Mouse (Mus musculus): ENCODE measurements around the gene Fxyd1. TPM values are rescaled to one million over a fixed set of nuclear protein-coding genes. Genes with fewer than 3 reads are reported as not detected.

Gene Fxyd1
- polyA plus RNA-seq, 1 experiment from 2014 or later: 31.1 TPM

DNA sequence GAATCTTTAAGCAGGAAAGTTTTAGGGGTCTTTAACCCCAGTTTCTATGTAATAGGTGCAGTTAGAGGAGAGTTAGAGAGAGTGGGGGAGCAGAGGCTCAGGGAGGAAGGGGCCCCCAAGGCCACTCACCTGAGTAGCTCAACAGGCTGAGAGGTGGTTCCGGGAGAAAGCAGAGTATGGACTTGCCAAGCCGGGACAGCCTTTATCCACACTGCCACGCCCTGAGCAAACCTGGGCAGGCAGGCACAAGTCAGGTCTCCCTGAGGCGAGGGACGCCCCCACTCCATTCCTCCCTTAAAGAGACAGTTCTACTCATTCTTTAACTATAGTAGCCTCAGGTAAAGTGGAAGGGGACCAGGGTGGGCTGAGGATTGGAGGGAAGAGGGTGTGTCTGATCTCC, 19.5 kb upstream of the Fxyd1 start, which contains the start of gene Fxyd3:
Fxyd3 (minus strand) TSS at position 213 of the 400 bp plus-strand sequence.
- H3K36me3 ChIP-seq: no peaks in the 10 kb centered on the region
- H3K9me3 ChIP-seq: no peaks in the 10 kb centered on the region
- peak within 1 kb of the TSS; percentile 14; the same call in 1 of the 2 replicates for H3K27ac ChIP-seq
- no peak within 1 kb of the TSS for H3K9ac ChIP-seq
- 41% methylated on average over 5 of the region's 5 CpGs for WGBS
- no peaks in the 10 kb centered on the region for H3K27me3 ChIP-seq
- 0 out of 2 replicates have a peak within 1 kb of the TSS, but pooled peaks have one; percentile 11 for H3K4me2 ChIP-seq (replicated peaks)
- H3K4me3 ChIP-seq: no peak within 1 kb of the TSS
- peaks cover 14% of the 10 kb centered on the region for H3K4me1 ChIP-seq
- ATAC-seq (ENCODE audit: insufficient number of reproducible peaks, insufficient read depth, low FRiP score, low TSS enrichment): no peak

DNA sequence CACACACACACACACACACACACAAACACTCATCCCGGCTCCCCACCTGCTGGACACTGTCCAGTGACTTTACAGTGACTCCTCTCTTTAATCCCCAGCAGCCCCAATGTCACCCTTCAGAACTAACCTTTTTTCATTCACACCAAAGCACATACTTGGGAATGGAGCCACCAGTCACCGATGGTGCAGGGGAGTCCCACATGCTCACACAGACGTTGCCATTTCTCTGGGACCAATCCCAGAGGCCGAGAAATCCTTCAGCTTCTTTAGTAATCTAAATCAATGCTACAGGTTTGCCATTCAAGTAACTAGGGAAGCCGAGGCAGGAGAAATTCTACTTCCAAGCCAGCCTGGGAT, 17.7 kb upstream of the Fxyd1 start:
- 86% methylated on average over 5 of the region's 5 CpGs for WGBS
- no peaks in the 10 kb centered on the region for H3K9me3 ChIP-seq
- H3K36me3 ChIP-seq: no peaks in the 10 kb centered on the region
- H3K4me1 ChIP-seq: peaks cover 14% of the 10 kb centered on the region
- H3K4me2 ChIP-seq (replicated peaks): no peak overlapping the region
- H3K27me3 ChIP-seq: no peaks in the 10 kb centered on the region
- no peak overlapping the region for H3K9ac ChIP-seq
- no peak overlapping the region for H3K27ac ChIP-seq
- ATAC-seq (ENCODE audit: insufficient number of reproducible peaks, insufficient read depth, low FRiP score, low TSS enrichment): no peak
- H3K4me3 ChIP-seq: no peak overlapping the region

DNA sequence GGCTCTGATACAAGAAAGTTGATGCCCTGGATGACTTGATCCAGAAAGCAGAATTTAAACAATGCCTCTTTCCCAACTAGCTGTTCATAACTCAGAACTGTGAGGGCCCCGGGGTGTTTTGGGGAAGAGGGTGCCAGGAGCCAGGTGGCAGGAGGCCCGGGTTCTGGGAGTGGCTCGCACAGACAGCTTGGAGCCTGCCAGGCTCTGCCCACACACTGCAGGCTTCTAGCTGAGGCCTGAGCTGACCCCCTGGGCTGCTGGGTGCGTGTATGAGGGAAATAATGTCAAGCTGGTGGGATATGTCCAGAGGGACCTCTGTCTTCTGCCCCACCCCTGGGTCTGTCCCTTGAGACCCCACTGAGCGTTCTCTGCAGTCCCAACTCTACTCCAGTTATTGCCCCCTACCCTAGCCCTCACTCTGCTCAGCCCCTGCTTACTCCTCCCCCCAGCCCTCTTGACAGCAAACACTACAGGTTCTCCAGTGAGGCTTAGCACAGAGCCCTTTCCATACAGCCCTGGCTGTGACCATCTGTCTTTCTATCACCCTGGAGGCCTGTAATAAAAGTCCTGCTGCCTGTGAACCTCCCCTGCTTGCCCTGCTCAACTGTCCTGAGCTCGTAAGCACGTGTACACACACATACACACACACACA, 17.2 kb upstream of the Fxyd1 start:
- no peak overlapping the region for H3K27ac ChIP-seq

DNA sequence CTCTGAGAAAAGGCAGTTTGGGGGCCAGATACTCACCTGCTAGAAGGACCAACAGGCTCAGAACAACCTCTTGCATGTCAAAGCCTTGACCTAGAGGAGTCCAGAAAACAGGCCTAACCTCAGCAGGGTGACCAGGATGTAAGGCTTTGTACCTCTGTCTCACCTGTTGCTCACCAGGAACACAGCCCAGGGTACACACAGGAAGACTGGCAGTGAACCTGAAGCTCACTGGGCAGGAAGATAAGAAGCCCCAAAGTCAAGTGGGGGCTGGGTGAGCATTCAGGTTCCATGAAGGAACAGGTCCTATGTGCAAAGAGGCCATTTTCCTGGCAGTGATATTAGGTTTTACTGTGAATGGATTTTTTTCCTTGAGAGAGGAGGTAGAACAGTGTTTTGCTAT, 16.5 kb upstream of the Fxyd1 start:
- H3K27me3 ChIP-seq: no peaks in the 10 kb centered on the region
- H3K27ac ChIP-seq: no peak overlapping the region
- H3K4me1 ChIP-seq: peaks cover 14% of the 10 kb centered on the region
- no peak for ATAC-seq (ENCODE audit: insufficient number of reproducible peaks, insufficient read depth, low FRiP score, low TSS enrichment)
- H3K4me2 ChIP-seq (replicated peaks): no peak overlapping the region
- no peak overlapping the region for H3K9ac ChIP-seq
- no peaks in the 10 kb centered on the region for H3K9me3 ChIP-seq
- H3K36me3 ChIP-seq: no peaks in the 10 kb centered on the region
- no peak overlapping the region for H3K4me3 ChIP-seq

More for the DNA sequence above, 17.2 kb upstream of the Fxyd1 start:
- Histone ChIP-seq H3K9me3 (no peaks in the 10 kb centered on the region), H3K4me2 (replicated peaks) (no peak overlapping the region), H3K4me3 (no peak overlapping the region), H3K4me1 (peaks cover 14% of the 10 kb centered on the region), H3K27me3 (no peaks in the 10 kb centered on the region), H3K9ac (no peak overlapping the region), H3K36me3 (no peaks in the 10 kb centered on the region)
- WGBS: 77% methylated on average over 7 of the region's 7 CpGs
- ATAC-seq (ENCODE audit: insufficient number of reproducible peaks, insufficient read depth, low FRiP score, low TSS enrichment): no peak

DNA sequence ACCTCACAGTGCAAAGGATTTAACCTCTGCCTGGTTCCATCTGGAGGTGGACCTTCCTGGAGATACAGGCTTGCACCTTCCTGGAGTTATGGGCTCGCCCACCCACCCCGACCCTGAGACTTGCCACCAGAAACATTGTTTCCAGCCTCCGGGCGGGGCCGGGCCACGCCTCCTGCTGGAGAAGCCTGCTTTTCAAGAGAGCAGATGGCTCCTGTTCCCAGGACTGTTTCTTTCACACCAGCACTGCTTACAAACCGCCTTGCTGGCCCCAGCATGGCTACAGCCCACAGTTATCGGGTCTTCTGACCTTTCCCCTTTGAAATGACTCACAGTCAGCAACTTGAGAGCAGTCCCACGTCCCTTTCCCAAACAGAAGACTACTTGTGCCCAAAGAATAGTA, 15.3 kb upstream of the Fxyd1 start:
- Histone ChIP-seq H3K4me2 (replicated peaks) (no peak overlapping the region), H3K9ac (no peak overlapping the region), H3K27ac (no peak overlapping the region), H3K4me1 (peaks cover 12% of the 10 kb centered on the region), H3K9me3 (no peaks in the 10 kb centered on the region), H3K36me3 (no peaks in the 10 kb centered on the region), H3K27me3 (no peaks in the 10 kb centered on the region), H3K4me3 (no peak overlapping the region)
- ATAC-seq (ENCODE audit: insufficient number of reproducible peaks, insufficient read depth, low FRiP score, low TSS enrichment): no peak
- 51% methylated on average over 9 of the region's 9 CpGs for WGBS

DNA sequence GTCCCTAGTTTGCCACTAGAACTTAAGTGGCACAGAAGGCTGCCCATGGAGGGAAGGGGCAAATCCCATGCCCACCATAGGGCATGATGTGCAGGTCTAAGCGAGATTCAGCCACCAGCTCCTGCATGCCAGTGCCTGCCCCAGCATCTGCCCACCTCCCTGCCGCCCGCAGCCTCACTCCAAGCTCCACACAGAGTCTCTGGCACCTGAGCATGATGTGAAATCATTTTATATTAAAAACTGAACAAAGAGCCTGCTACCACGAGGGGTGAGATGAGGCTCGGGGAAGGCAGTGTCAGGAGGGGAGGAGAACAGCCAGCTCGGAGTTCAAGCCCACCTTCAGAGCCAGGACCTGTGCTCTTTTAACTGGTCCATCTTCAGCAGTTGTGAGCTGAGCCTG, 13.3 kb upstream of the Fxyd1 start:
- H3K4me1 ChIP-seq: 0 out of 2 replicates have a peak, but pooled peaks cover 3% of the 10 kb centered on the region
- 81% methylated on average over 6 of the region's 6 CpGs for WGBS

DNA sequence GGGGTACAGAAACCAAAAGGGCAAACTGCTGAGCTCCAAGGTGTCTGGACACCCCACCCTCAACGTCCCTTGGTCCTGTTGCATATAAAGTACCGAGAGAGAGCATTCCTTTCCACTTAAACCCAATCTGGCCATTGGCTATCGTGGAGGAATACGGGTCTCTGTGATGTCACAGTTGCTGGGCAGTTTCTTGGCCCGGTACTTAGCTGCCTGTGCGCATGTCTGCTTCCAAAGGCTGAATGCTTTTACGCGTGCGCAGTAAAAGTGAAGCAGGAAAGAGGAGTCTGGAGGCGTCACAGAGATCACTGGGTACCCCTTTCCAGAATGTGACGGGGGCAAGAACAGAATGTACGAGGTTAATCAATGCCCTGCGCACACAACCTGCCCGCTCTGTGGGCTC, 12.5 kb upstream of the Fxyd1 start:
- no peak for ATAC-seq (ENCODE audit: insufficient number of reproducible peaks, insufficient read depth, low FRiP score, low TSS enrichment)
- Histone ChIP-seq H3K4me3 (no peak overlapping the region), H3K9ac (no peak overlapping the region), H3K36me3 (no peaks in the 10 kb centered on the region), H3K4me2 (replicated peaks) (no peak overlapping the region), H3K27me3 (no peaks in the 10 kb centered on the region), H3K27ac (no peak overlapping the region), H3K4me1 (0 out of 2 replicates have a peak, but pooled peaks cover 3% of the 10 kb centered on the region), H3K9me3 (no peaks in the 10 kb centered on the region)
- 84% methylated on average over 14 of the region's 14 CpGs for WGBS

More for the DNA sequence above, 13.3 kb upstream of the Fxyd1 start:
- H3K27ac ChIP-seq: no peak overlapping the region
- H3K27me3 ChIP-seq: no peaks in the 10 kb centered on the region
- no peaks in the 10 kb centered on the region for H3K36me3 ChIP-seq
- no peak overlapping the region for H3K4me3 ChIP-seq
- H3K9ac ChIP-seq: no peak overlapping the region
- no peaks in the 10 kb centered on the region for H3K9me3 ChIP-seq
- no peak overlapping the region for H3K4me2 ChIP-seq (replicated peaks)
- no peak for ATAC-seq (ENCODE audit: insufficient number of reproducible peaks, insufficient read depth, low FRiP score, low TSS enrichment)

DNA sequence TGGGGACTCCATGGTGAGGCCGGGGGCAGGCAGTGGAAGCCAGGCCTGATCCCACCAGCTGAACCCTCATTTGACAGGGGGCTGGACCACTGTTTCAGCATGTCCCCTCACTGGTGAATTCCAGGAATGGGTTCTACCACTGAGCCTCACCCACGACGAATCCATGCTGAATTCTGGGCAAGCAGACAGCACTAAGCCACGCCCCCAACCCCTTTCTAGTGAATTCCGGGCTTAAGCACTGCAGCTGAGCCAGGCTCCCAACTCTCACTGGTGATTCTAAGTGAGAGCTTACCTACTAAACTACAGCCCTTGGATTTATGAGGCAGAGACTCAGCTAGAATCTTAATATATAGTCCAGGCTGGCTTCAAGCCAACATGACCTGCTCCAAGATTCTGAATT, 10.8 kb upstream of the Fxyd1 start:
- 38% methylated on average over 5 of the region's 5 CpGs for WGBS

DNA sequence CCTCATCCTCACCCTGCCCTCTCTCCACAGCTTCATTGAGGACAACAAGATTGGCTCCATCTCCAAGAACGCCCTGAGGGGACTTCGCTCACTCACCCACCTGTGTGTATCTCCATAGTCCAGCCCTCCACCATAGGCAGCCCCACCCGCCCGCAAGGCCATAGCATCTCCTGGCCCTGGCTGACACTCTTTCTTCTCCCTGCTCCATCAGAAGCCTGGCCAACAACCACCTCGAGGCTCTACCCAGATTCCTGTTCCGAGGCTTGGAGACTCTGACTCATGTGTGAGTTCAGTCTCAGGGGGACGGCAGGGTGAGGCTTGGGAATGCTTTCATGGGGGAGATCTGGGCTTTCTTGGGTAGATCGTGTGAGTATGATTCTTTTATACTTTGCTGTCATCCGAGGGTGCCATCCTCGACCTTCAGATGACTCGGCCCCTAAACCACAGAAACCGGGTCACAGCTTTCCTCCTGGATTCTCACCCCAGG, 6.1 kb upstream of the Fxyd1 start:
- no peak overlapping the region for H3K4me2 ChIP-seq (replicated peaks)
- no peaks in the 10 kb centered on the region for H3K27me3 ChIP-seq
- no peaks in the 10 kb centered on the region for H3K9me3 ChIP-seq
- H3K27ac ChIP-seq: no peak overlapping the region
- H3K4me3 ChIP-seq: no peak overlapping the region
- 0 out of 2 replicates have a peak, but pooled peaks cover 3% of the 10 kb centered on the region for H3K4me1 ChIP-seq
- no peak for ATAC-seq (ENCODE audit: insufficient number of reproducible peaks, insufficient read depth, low FRiP score, low TSS enrichment)
- H3K9ac ChIP-seq: no peak overlapping the region
- no peaks in the 10 kb centered on the region for H3K36me3 ChIP-seq
- WGBS: 88% methylated on average over 12 of the region's 12 CpGs

More for the DNA sequence above, 10.8 kb upstream of the Fxyd1 start:
- Histone ChIP-seq H3K36me3 (no peaks in the 10 kb centered on the region), H3K4me2 (replicated peaks) (no peak overlapping the region), H3K4me3 (no peak overlapping the region), H3K27me3 (no peaks in the 10 kb centered on the region), H3K4me1 (0 out of 2 replicates have a peak, but pooled peaks cover 3% of the 10 kb centered on the region), H3K9me3 (no peaks in the 10 kb centered on the region), H3K9ac (no peak overlapping the region), H3K27ac (0 out of 2 replicates have a peak overlapping the region, but pooled peaks have one; percentile 25)
- no peak for ATAC-seq (ENCODE audit: insufficient number of reproducible peaks, insufficient read depth, low FRiP score, low TSS enrichment)

DNA sequence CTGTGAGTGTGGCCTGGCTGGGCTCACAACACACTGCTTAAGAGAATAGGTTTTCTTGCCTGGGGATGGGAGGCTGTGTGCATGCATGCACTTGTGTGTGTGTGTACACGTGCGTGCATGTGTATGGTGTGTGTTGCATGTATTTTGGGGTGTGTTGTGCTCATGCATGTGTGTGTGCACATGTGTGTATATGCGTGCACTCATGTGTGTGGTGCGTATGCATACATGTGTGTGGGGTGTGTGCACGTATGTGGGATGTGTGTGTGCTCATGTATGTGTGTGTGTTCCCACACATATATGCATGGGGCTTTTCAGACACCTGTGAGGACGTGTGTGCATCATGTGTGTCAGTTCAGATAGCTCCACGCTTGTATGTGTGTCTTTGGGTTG, 3.6 kb upstream of the Fxyd1 start:
- no peaks in the 10 kb centered on the region for H3K36me3 ChIP-seq
- no peak for ATAC-seq (ENCODE audit: insufficient number of reproducible peaks, insufficient read depth, low FRiP score, low TSS enrichment)
- H3K27me3 ChIP-seq: no peaks in the 10 kb centered on the region
- H3K4me3 ChIP-seq: no peak overlapping the region
- H3K9me3 ChIP-seq: no peaks in the 10 kb centered on the region
- H3K4me2 ChIP-seq (replicated peaks): no peak overlapping the region
- WGBS: 90% methylated on average over 7 of the region's 7 CpGs
- no peak overlapping the region for H3K27ac ChIP-seq
- peaks cover 2% of the 10 kb centered on the region for H3K4me1 ChIP-seq
- no peak overlapping the region for H3K9ac ChIP-seq

DNA sequence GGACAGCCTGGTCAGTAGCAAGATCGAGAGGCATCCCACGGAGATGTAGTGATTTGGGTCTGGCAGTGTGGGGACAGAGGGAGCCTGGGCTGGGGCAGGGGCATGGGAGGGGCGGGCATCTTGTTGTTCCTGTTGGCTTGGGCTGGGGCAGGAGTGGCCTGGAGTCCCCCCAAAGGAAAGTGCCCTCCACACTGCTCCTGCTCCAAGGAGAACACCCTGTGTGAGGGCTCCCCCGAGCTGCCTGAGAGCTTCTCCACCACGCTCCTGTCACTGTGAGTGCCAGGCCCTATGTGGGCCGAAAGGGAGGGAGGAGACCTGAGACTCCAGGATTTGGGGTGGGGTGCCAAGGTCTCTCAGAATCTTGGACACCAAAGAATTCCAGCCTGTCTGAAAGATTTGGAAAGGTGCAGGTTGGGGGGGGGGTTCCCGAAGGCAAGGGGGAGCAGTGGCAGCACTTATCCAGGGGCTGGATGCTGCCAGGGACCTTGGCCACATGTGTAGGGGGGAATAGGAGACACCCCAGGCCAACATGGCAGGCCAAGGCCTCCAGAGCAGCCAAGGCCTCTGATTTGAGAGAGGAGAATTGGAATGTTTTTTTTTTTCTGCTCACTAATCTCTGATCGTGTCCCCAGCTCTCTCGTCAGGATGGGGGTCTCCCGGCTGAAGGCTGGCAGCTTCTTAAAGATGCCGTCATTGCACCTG, 3.1 kb upstream of the Fxyd1 start:
- H3K27me3 ChIP-seq: no peaks in the 10 kb centered on the region
- H3K9ac ChIP-seq: no peak overlapping the region
- H3K27ac ChIP-seq: peak overlapping the region; percentile 67
- H3K4me3 ChIP-seq: no peak overlapping the region
- H3K4me1 ChIP-seq: peaks cover 8% of the 10 kb centered on the region
- no peak for ATAC-seq (ENCODE audit: insufficient number of reproducible peaks, insufficient read depth, low FRiP score, low TSS enrichment)
- H3K36me3 ChIP-seq: no peaks in the 10 kb centered on the region
- no peak overlapping the region for H3K4me2 ChIP-seq (replicated peaks)
- H3K9me3 ChIP-seq: no peaks in the 10 kb centered on the region
- WGBS: 59% methylated on average over 11 of the region's 11 CpGs

DNA sequence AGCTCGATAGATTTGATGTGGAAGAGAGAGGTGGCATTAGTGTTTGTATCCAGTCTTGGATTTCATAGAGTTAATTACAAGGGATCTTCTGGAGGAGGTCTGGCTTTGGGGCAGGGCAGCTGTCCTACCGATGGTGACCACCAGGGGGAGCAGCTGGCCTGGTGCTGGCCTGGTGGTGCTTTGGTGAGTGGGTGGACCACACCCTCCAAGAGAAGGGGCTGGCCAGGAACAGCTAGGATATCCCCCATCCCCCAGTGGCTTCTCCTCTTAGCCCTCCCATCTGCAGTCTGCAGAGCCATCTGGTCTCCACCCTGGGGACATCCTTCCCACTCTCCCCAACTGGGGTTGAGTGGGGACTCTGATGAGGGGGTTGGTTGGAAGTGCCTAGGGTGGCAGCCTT, 2.1 kb upstream of the Fxyd1 start, which contains the start of gene Lgi4:
Lgi4 (plus strand) TSS at position 235 of the 400 bp plus-strand sequence.
- peak; percentile 31; the same call in 1 of the 2 replicates for ATAC-seq (ENCODE audit: insufficient number of reproducible peaks, insufficient read depth, low FRiP score, low TSS enrichment)
- H3K4me1 ChIP-seq: peaks cover 17% of the 10 kb centered on the region
- H3K4me3 ChIP-seq: no peak within 1 kb of the TSS
- peak within 1 kb of the TSS; percentile 67 for H3K27ac ChIP-seq
- H3K4me2 ChIP-seq (replicated peaks): no peak within 1 kb of the TSS
- H3K9me3 ChIP-seq: no peaks in the 10 kb centered on the region
- peaks cover 9% of the 10 kb centered on the region; the same call in 1 of the 2 replicates for H3K27me3 ChIP-seq
- no peak within 1 kb of the TSS for H3K9ac ChIP-seq
- no peaks in the 10 kb centered on the region for H3K36me3 ChIP-seq
- 4% methylated on average over 2 of the region's 2 CpGs for WGBS

All from embryonic facial prominence, embryonic 12.5 days (tissue).